Mouse (Mus musculus) 416B (cell line): ENCODE data around the gene Gbgt1.
A peak's percentile ranks its signal among the peaks of the same experiment; 100 is the strongest.
"Not testable (repeated sequence)": the region's sequence is repeated elsewhere in the genome, so short reads cannot be mapped to it uniquely, and the experiment has no call there.

Experiments used
- DNase-seq: peaks from one replicate; pipeline ENCODE4 v3.0.0; 2011; ENCODE audit warnings: low read depth

Gene Gbgt1

GRCm38 (mm10) chr2:28502987-28503386, 6.3 kb downstream of the Gbgt1 start:
- DNase-seq: no peak

GRCm38 (mm10) chr2:28504676-28505075, 8.0 kb downstream of the Gbgt1 start:
- DNase-seq: no peak

- no peak for DNase-seq
Observed at GRCm38 (mm10) chr2:28505795-28506194, 9.1 kb downstream of the Gbgt1 start, which contains the start of gene Gm10134. Gene Gm10134, plus strand, starts transcription at chr2:28506095.

GRCm38 (mm10) chr2:28506291-28506690, 9.6 kb downstream of the Gbgt1 start:
- no peak for DNase-seq

- not testable (repeated sequence) for DNase-seq
Observed at GRCm38 (mm10) chr2:28511600-28511999, 14.9 kb downstream of the Gbgt1 start.

GRCm38 (mm10) chr2:28512798-28513401, 16.2 kb downstream of the Gbgt1 start, which contains the start of gene Ralgds:
Gene Ralgds, plus strand, starts transcription at chr2:28513125.
- DNase-seq: peak; percentile 30

- DNase-seq: no peak
Observed at GRCm38 (mm10) chr2:28513431-28514370, 17.0 kb downstream of the Gbgt1 start.

- peak; percentile 75 for DNase-seq
Observed at GRCm38 (mm10) chr2:28514489-28514888, 17.8 kb downstream of the Gbgt1 start.

GRCm38 (mm10) chr2:28517206-28517909, 20.7 kb downstream of the Gbgt1 start:
- DNase-seq: peak; percentile 89

GRCm38 (mm10) chr2:28518231-28518630, 21.5 kb downstream of the Gbgt1 start:
- no peak for DNase-seq

- DNase-seq: no peak
Observed at GRCm38 (mm10) chr2:28520581-28520980, 23.9 kb downstream of the Gbgt1 start.

- DNase-seq: no peak
Observed at GRCm38 (mm10) chr2:28521571-28522151, 25.0 kb downstream of the Gbgt1 start.

GRCm38 (mm10) chr2:28522166-28522565, 25.5 kb downstream of the Gbgt1 start:
- DNase-seq: no peak

GRCm38 (mm10) chr2:28523643-28524117, 27.0 kb downstream of the Gbgt1 start:
- peak; percentile 95 for DNase-seq

GRCm38 (mm10) chr2:28524406-28524805, 27.7 kb downstream of the Gbgt1 start:
- peak; percentile 40 for DNase-seq

GRCm38 (mm10) chr2:28525219-28525942, 28.7 kb downstream of the Gbgt1 start:
- DNase-seq: peak; percentile 91

- DNase-seq: peak; percentile 75
Observed at GRCm38 (mm10) chr2:28525943-28526876, 29.5 kb downstream of the Gbgt1 start.

GRCm38 (mm10) chr2:28527436-28528353, 31.0 kb downstream of the Gbgt1 start:
- no peak for DNase-seq

GRCm38 (mm10) chr2:28528354-28528730, 31.7 kb downstream of the Gbgt1 start:
- no peak for DNase-seq
